Mouse (Mus musculus): ENCODE measurements around the gene Agr3.

The Agr3 gene

DNA sequence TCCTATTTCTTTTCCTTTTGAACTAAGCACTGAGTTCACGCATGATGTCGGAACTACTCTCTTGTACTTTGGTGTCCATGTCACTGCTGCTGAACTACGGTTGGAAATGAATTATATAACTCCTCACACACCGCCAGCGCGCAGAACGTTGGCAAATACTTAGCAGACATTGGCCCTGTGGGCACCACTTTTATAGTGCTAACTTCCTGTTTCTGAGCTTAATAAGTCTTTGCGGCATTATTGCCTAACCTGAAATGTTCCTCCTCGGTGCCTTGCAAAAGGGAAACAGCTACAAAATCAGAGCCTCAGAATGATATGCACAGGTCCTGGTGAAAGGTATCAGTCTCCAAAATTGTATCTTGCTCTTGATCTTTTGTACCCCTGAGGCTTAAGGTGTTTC is 58.1 kb downstream of the Agr3 start:
- DNase-seq (ENCODE audit: low spot score in 2 of 2): peak in 1 of 2 experiments; percentile 41

DNA sequence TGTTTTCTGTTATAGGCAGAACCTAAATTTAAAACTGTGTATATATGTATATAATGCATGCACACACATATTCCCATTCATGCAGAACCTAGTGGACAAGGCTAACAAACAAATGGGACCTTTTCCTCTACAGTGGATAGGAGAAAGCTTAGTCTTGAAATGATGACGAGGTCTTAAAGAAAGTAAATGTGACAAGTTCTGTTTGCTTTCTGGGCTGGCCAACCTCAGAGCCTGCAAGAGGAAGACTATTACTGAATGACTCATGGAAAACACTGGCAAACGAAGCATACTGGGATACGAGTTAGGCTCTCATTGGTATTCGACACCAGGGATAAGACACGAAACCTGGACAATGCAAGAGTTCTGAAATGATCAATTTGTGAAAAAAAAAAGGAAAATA is 59.3 kb downstream of the Agr3 start:
- DNase-seq (ENCODE audit: low spot score in 2 of 2): no peak

DNA sequence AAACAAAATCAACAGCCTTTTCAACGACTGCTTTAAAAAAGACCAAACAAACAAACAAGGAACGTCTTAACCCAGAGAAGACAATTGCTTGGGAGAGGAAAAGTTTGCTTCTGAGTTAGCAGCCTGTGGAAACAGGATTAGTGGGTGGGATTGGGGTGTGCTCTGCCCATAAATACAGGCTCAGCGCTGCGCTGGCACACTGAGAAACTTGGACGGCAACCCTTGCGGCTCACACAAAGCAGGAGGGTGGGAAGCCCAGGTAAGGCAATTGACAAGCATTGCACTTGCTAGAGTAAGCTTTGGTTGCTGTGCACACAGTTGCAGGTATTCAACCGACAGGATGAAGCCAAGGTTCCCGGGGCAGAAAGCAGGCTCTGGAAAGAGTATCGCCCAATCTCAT is 67.3 kb downstream of the Agr3 start, which contains the start of gene Agr2:
Agr2 (plus strand) TSS at position 197 of the 400 bp plus-strand sequence.
- DNase-seq (ENCODE audit: low spot score in 2 of 2): no peak

DNA sequence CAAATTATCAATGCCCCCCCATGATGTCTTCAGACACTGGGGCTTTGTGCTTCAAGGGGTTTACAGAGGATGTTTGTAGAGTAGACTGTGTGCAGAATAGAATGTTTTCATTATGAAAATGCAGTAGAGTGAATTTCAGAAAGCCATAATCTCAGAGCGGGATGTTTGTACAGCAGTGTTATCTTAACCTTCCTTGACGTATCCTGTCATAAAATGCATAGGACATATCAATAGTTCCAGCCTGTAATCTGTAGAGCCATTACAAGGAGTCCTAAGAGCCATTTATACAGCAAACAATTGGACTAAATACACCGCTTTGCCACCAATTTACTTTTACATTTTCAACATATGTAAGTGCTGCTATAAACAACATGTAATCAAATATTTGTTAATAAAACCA is 68.2 kb downstream of the Agr3 start:
- DNase-seq (ENCODE audit: low spot score in 2 of 2): no peak

DNA sequence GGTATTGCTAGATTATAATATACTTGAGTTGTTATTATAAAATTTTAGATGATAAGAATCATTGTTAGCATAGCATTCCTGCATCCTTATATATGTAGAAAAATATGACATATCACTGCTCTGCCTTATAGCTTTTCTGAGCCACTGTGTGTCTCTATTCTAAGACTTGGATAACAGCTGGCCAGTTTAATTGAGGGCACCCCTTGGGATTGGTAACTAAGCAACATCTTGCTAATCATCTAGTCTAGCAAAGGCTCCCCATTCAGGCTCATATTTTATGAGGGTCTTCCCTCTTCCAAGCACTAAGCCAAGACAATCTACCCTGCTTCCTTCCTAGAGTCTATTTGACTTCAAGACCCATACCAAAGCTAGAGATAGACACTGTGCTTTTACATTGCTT is 68.7 kb downstream of the Agr3 start:
- no peak for DNase-seq (ENCODE audit: low spot score in 2 of 2)

DNA sequence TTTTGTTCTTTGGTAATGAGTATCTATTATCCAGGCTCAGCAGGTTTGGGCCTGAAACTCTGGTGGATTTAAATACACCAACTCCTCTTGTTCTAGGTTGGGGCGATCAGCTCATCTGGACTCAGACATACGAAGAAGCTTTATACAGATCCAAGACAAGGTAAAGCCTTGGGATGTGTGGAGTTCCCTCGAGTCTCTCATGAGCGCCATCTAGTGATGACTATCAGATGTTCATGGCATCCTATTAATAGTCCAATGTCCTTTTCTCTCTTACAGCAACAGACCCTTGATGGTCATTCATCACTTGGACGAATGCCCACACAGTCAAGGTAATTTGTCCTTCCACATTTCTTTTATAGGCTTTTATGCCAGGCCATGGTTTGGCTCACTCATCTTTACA is 70.4 kb downstream of the Agr3 start:
- DNase-seq (ENCODE audit: low spot score in 2 of 2): peak in 1 of 2 experiments; percentile 17
